Mouse (Mus musculus) limb, embryonic 13.5 days (tissue): Measurements from ENCODE around the gene Odf3l2. TPM values are rescaled to one million over a fixed set of nuclear protein-coding genes. Genes with fewer than 3 reads are reported as not detected.

Experiments
- ATAC-seq: fragments of 200-750 bp; cut with Nextera tagmentation; 2 replicates; pipeline ENCODE4 v1.8.0; 2017; ENCODE audit warnings: low read depth, moderate number of reproducible peaks, moderate TSS enrichment; ENCODE audit not compliant: low FRiP score
- H3K27ac ChIP-seq: fragments of 300-500 bp; sonication (generic); 2 replicates; pipeline ENCODE4 v1.5.1; 2015; ENCODE audit warnings: inconsistent platforms, mild to moderate bottlenecking, moderate library complexity
- H3K27me3 ChIP-seq: fragments of 300-500 bp; sonication (generic); 2 replicates; pipeline ENCODE4 v1.6.1; 2015; ENCODE audit warnings: mild to moderate bottlenecking, inconsistent platforms
- H3K36me3 ChIP-seq: fragments of 300-500 bp; sonication (generic); 2 replicates; pipeline ENCODE4 v1.6.1; 2015; ENCODE audit warnings: inconsistent platforms, mild to moderate bottlenecking, moderate library complexity
- H3K4me1 ChIP-seq: fragments of 300-500 bp; sonication (generic); 2 replicates; pipeline ENCODE4 v1.6.1; 2015; ENCODE audit warnings: inconsistent platforms
- H3K4me2 ChIP-seq: fragments of 300-500 bp; sonication (generic); replicated peaks from 2 replicates; pipeline ENCODE4 v1.6.1; 2015; ENCODE audit warnings: inconsistent platforms, mild to moderate bottlenecking, moderate library complexity
- H3K4me3 ChIP-seq: fragments of 300-500 bp; sonication (generic); 2 replicates; pipeline ENCODE4 v1.5.1; 2015; ENCODE audit warnings: moderate library complexity, mild to moderate bottlenecking, inconsistent platforms
- H3K9ac ChIP-seq: fragments of 300-500 bp; sonication (generic); 2 replicates; pipeline ENCODE4 v1.6.1; 2015; ENCODE audit warnings: mild to moderate bottlenecking, inconsistent platforms
- H3K9me3 ChIP-seq: fragments of 300-500 bp; sonication (generic); 2 replicates; pipeline ENCODE4 v1.6.1; 2016; ENCODE audit warnings: inconsistent platforms
- WGBS: fragments of 180-500 bp; shearing (Covaris S2); methylation state at CpG from one replicate; pipeline ENCODE4 v1.1.7; 2015; 5-methylcytosine and 5-hydroxymethylcytosine counted together
- polyA plus RNA-seq: library from polyadenylated mRNA; unstranded; fragments of >200 nt; fragmentation: Nextera tagmentation; extraction: Ambion mirVana; gene quantifications from 2 replicates; pipeline ENCODE4 v1.2.1, GENCODE M21; 2015

Odf3l2 gene
- polyA plus RNA-seq, 1 experiment from 2014 or later: not detected

DNA sequence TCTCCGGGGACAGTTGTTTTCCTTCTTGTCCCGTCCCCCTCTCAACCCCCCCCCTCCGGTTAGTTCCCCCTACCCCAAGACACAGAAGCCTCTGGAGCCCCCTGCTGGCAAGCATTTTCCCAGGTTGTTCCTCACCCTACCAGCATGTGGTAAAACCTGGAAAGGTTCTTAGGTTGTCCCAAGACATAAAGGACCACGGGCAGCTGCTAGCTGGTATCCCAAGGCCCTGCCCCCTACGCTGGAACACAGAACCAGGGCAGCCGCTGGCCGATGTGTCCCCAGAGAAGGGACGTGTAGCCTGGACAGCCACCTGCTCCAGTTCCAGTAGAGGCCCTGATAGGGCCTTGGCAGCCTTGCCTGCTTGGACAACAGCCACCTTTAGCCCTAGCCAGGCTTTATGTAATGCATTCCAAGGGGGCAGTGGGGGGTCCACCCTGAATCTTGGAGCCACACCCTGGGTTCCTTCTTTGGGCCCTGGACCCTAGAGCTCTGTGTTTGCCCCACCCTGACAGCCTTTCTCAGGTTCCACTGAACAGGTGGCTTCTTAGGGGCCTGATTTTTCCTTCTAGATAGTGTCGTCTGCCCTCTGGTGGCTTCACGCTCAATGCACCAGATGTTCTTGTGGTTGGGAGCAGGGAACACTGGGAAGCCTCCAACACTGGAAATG is 37.5 kb upstream of the Odf3l2 start:
- Histone ChIP-seq H3K27ac (peak overlapping the region; percentile 76), H3K9ac (peak overlapping the region; percentile 89), H3K9me3 (no peaks in the 10 kb centered on the region), H3K36me3 (peaks cover 38% of the 10 kb centered on the region), H3K4me1 (peaks cover 23% of the 10 kb centered on the region), H3K4me3 (peak overlapping the region; percentile 91), H3K4me2 (peak overlapping the region; percentile 88), H3K27me3 (no peaks in the 10 kb centered on the region)
- ATAC-seq: no peak
- 5% methylated on average over 10 of the region's 10 CpGs for WGBS

DNA sequence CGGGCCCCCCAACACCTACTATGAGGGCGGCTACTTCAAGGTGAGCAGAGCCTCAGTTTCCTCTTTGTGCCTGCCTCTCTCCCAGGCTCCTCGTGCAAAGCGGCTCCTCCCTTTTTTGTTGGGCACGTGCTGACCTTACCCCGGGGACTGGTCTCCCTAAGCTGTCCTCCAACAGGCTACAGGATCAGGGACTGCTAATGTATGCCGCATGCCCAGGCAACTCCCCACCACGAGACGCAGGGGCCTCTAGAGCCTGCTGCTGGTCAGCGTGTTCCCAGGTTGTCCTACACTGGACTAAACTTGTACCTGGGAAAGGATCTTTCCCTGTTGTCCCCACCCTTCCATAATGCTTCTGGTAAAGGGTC is 37.0 kb upstream of the Odf3l2 start:
- Histone ChIP-seq H3K4me2 (peak overlapping the region; percentile 88), H3K9me3 (no peaks in the 10 kb centered on the region), H3K4me1 (peaks cover 23% of the 10 kb centered on the region), H3K9ac (peak overlapping the region; percentile 89), H3K27me3 (no peaks in the 10 kb centered on the region), H3K4me3 (peak overlapping the region; percentile 91), H3K36me3 (peaks cover 33% of the 10 kb centered on the region), H3K27ac (peak overlapping the region; percentile 76)
- WGBS: 0% methylated on average over 10 of the region's 10 CpGs
- 0 out of 2 replicates have a peak, but pooled peaks have one; percentile 0 for ATAC-seq

- peak; percentile 95 for ATAC-seq
- Histone ChIP-seq H3K9me3 (no peaks in the 10 kb centered on the region), H3K9ac (peak within 1 kb of the TSS; percentile 89), H3K4me3 (peak within 1 kb of the TSS; percentile 91), H3K27ac (peak within 1 kb of the TSS; percentile 76), H3K27me3 (no peaks in the 10 kb centered on the region), H3K4me2 (peak within 1 kb of the TSS; percentile 88), H3K4me1 (peaks cover 23% of the 10 kb centered on the region), H3K36me3 (peaks cover 25% of the 10 kb centered on the region)
- WGBS: under 1% methylated on average over 81 of the region's 84 CpGs
Measured at GRCm38 (mm10) chr10:79681591-79682245, 36.2 kb upstream of the Odf3l2 start, which contains the start of gene Cdc34. Cdc34 (plus strand) TSS chr10:79682195.

DNA sequence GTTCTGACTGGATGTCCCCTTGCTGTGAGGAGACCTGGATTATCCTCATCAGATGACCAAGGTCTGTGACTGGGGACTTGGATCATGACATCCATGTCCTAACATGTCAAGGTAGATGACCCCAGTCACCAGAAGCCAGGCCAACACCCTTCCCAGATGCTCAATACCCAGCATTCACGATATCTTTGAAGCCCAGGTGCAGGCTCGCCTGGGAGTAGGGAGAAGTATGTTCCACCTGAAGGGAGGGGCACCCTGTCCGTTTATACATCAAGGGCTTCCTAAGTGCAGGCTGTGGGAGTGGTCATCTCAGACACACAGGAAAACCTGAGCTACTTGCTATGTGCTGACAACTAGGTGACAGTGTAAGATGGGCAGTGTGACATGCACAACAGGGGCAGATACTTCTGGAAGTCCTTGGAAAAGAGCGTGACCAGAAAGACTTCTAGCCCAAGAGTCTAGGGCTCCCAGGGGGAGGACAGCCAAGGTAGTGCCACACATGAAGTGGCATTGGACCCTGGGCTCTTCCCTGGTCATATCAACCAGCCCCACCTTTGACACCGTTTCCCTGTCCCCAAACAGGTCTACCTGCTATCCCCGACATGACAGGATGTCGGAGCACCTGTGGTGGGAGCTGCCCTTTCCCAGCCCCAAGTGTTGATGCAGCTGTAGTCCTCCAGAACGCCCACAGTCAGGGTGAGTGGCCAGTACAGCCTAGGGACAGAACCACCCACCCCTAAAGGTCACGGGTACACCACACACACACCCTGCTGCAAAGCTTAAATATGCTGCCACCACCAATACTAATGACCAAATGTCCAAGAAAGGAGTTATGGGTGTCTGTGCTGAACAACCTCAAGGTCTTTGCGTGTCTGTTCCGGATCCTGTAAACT is 35.3 kb upstream of the Odf3l2 start:
- no peaks in the 10 kb centered on the region for H3K9me3 ChIP-seq
- ATAC-seq: peak; percentile 4; the same call in 1 of the 2 replicates
- H3K4me1 ChIP-seq: peaks cover 23% of the 10 kb centered on the region
- no peaks in the 10 kb centered on the region for H3K27me3 ChIP-seq
- peaks cover 23% of the 10 kb centered on the region for H3K36me3 ChIP-seq
- H3K9ac ChIP-seq: peak overlapping the region; percentile 50
- peak overlapping the region; percentile 70 for H3K27ac ChIP-seq
- 33% methylated on average over 11 of the region's 11 CpGs for WGBS
- H3K4me2 ChIP-seq: peak overlapping the region; percentile 69
- peak overlapping the region; percentile 91 for H3K4me3 ChIP-seq

DNA sequence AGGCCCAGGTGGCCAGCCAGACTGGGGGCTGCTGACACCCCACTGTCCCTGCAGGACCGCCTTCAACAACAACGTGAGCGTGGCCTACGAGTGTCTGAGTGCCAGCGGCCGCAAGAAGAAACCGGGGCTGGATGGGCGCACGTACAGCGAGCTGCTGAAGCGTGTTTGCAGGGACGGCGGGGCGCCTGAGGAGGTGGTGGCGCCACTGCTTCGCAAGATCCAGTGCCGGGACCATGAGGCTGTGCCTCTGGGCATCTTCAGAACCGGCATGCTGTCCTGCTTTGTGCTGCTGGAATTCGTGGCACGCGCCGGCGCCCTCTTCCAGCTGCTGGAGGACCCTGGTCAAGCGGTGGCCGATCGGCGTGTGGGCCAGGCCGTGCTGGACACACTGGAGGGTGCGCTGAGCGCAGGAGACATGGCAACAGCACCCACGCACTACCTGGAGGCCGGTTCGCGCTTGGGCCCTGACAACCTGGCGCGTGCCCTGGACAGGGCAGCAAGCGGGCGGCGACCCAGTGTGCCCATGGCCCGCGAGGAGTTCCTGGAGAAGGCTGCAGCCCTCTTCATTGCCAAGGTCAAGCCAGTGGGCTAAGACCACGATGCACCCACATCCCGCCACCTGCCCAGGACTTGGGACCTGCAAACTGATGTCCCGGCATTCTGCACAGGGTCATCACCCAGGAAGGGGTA is 30.0 kb upstream of the Odf3l2 start:
- Histone ChIP-seq H3K9me3 (no peaks in the 10 kb centered on the region), H3K4me1 (peaks cover 10% of the 10 kb centered on the region), H3K27me3 (no peaks in the 10 kb centered on the region), H3K27ac (no peak overlapping the region), H3K4me3 (no peak overlapping the region), H3K4me2 (no peak overlapping the region), H3K36me3 (peaks cover 37% of the 10 kb centered on the region), H3K9ac (no peak overlapping the region)
- no peak for ATAC-seq
- 60% methylated on average over 44 of the region's 44 CpGs for WGBS

- no peak for ATAC-seq
- WGBS: 88% methylated on average over 3 of the region's 3 CpGs
- peaks cover 37% of the 10 kb centered on the region for H3K36me3 ChIP-seq
- no peak overlapping the region for H3K27ac ChIP-seq
- H3K4me1 ChIP-seq: peaks cover 19% of the 10 kb centered on the region
- no peaks in the 10 kb centered on the region for H3K27me3 ChIP-seq
- H3K9ac ChIP-seq: no peak overlapping the region
- H3K4me3 ChIP-seq: no peak overlapping the region
- H3K9me3 ChIP-seq: no peaks in the 10 kb centered on the region
- H3K4me2 ChIP-seq: no peak overlapping the region
Measured at GRCm38 (mm10) chr10:79673054-79673453, 27.5 kb upstream of the Odf3l2 start.

DNA sequence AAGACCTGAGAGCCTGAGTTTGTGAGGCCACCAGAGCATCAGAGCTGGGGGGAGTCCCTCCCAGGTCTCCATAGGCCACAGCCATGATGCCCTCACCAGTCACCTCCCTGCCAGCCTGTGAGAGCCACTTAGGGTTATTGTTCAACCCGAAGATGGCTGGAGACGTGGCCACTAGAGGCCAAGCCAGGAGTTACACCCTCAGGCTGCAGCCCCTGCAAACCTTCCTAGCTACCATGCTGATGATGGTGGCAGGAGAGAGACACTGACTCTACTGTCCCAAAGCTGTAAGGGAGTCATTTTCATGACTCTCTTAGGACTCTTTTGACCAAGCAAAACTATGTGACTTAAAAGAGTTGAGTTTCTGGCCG is 26.5 kb upstream of the Odf3l2 start:
- H3K4me2 ChIP-seq: no peak overlapping the region
- H3K9ac ChIP-seq: no peak overlapping the region
- peaks cover 19% of the 10 kb centered on the region for H3K4me1 ChIP-seq
- no peaks in the 10 kb centered on the region for H3K27me3 ChIP-seq
- no peak for ATAC-seq
- H3K36me3 ChIP-seq: peaks cover 37% of the 10 kb centered on the region
- H3K9me3 ChIP-seq: no peaks in the 10 kb centered on the region
- no peak overlapping the region for H3K27ac ChIP-seq
- no peak overlapping the region for H3K4me3 ChIP-seq
- WGBS: 65% methylated on average over 3 of the region's 3 CpGs

- no peak overlapping the region for H3K27ac ChIP-seq
- H3K4me1 ChIP-seq: peaks cover 19% of the 10 kb centered on the region
- ATAC-seq: no peak
- 50% methylated on average over 6 of the region's 6 CpGs for WGBS
- H3K4me3 ChIP-seq: no peak overlapping the region
- H3K27me3 ChIP-seq: no peaks in the 10 kb centered on the region
- H3K9ac ChIP-seq: 0 out of 2 replicates have a peak overlapping the region, but pooled peaks have one; percentile 43
- peaks cover 37% of the 10 kb centered on the region for H3K36me3 ChIP-seq
- 0 out of 2 replicates have a peak overlapping the region, but pooled peaks have one; percentile 97 for H3K4me2 ChIP-seq
- no peaks in the 10 kb centered on the region for H3K9me3 ChIP-seq
Measured at GRCm38 (mm10) chr10:79671396-79672087, 26.0 kb upstream of the Odf3l2 start.

DNA sequence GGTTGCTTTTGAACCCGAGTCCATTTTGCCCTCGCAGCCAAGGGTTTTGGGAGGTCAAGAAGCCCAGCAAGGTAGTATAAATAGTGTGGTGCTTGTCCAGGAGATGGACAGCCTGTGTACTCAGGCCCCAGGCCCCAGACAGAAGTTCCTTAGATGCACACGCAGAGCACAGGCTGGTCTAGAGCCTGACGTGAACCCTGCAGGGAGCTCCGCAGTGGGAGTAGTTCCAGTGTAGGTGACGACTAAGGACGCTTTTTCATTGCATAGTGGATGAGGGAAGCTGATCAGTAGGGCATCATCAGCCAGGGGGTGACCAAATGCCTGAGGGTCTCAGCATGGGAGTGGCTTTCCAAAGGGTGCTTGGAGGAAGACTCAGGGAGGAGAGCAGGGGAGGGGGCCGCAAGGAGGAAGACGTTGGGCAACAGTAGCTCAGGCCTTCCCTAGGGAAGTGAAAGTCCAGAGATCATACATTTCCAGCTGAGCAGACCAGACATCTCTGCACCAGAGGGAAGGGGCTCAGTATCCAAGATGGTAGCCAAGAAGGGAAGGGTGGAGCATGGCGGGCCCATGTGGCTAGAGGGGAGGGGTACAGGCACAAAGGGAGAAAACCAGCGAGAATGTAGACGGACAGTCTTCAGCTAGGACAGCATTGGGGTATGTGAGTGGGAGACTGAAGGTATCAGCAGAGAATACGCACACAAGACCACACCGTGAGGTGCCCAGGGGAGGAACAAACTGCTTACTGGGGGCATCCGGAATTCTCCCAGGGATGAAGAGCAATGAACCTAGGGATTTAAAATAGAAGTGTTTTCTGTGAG is 24.7 kb upstream of the Odf3l2 start:
- WGBS: 37% methylated on average over 15 of the region's 15 CpGs

DNA sequence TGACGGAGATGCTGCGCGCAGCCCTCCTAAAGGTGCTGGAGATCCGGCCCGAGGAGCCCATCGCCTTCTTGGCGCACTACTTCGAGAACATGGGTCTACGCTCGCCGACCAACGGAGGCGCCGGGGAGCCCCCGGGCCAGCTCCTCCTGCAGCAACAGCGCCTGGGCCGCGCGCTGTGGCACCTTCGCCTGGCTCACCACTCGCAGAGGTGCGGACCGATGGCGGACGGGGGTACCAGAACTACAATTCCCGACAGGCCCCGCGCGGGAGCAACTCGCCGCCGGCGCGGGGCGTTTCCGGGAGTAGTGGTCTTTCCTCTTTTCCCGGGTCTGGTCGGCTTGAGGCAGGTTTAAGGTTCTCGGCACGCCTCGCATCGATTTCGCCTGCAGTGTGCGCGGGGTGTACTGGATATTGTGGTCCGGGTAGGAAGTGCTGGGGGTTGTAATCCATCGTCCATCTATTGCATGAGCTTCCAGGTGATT is 24.1 kb upstream of the Odf3l2 start:
- Histone ChIP-seq H3K4me2 (peak overlapping the region; percentile 97), H3K4me1 (peaks cover 19% of the 10 kb centered on the region), H3K27ac (peak overlapping the region; percentile 94), H3K9me3 (no peaks in the 10 kb centered on the region), H3K27me3 (no peaks in the 10 kb centered on the region), H3K9ac (peak overlapping the region; percentile 91), H3K4me3 (peak overlapping the region; percentile 93), H3K36me3 (peaks cover 23% of the 10 kb centered on the region)
- under 1% methylated on average over 47 of the region's 47 CpGs for WGBS
- peak; percentile 55 for ATAC-seq

More for the DNA sequence above, 24.7 kb upstream of the Odf3l2 start:
- peak overlapping the region; percentile 94 for H3K27ac ChIP-seq
- H3K4me2 ChIP-seq: peak overlapping the region; percentile 97
- no peaks in the 10 kb centered on the region for H3K9me3 ChIP-seq
- no peaks in the 10 kb centered on the region for H3K27me3 ChIP-seq
- peaks cover 19% of the 10 kb centered on the region for H3K4me1 ChIP-seq
- H3K36me3 ChIP-seq: peaks cover 25% of the 10 kb centered on the region
- H3K4me3 ChIP-seq: peak overlapping the region; percentile 93
- H3K9ac ChIP-seq: peak overlapping the region; percentile 91
- ATAC-seq: no peak
